Mouse (Mus musculus): ENCODE data around the gene Slc35e3.

Slc35e3 gene

DNA sequence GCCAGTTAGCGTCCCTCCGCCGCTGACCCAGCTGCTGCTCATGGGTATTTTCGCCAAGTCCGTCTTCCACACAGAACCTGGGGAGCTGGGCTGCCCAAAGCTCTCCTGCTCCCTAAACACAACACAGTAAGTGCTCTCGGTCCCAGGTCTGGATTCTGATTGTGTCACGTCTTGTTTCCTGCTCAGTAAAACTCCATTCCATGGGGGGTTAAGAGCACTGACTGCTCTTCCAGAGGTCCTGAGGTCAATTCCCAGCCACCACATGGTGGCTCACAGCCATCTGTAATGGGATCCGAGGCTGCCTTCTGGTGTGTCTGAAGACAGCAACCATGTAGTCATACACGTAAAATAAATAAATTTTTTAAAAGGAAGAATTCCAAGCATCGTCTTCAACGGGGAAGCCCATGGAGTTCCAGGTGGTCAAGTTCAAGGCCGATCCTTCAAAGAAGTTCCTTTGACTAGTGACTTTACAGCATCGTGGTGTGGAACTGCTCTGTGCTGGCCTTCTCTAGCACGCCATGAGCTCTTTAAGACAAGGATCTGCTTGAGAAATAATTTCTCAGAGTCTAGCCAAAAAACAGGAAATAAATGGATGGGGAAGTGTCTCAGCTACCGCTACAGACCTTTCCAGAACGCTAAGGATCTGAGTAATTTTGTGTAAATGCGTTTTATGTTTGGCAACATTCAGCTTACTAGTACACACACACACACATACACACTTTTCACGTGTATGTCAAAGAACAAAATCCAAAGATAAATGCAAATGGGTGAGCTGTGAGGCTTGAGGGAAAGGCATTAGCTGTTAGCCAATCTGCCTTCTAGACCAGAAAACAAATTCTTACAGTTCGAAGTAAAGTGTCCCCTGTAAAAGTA lies 61.6 kb downstream of the Slc35e3 start:
- no peak for DNase-seq (ENCODE audit: low read depth, low spot score)

DNA sequence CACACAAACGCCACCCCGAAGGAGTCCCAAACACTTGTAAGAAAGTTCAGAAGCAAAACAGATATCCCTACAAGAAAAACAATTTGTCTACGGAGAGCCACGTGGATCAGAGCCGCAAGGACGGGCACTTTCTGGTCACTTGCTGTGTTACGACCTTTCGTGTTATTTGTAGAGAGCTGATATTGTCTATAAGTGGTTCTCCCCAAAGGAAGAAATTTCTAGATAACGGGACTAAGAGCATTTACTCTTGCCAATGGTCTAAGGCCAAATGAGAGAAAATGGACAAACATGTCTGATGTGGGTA lies 62.5 kb downstream of the Slc35e3 start:
- DNase-seq (ENCODE audit: low read depth, low spot score): no peak

Data from WW6 (cell line).